Mouse (Mus musculus) adrenal gland, postnatal 25 days (tissue): Measurements from ENCODE around the gene Olfr986. TPM values are rescaled to one million over a fixed set of nuclear protein-coding genes. Genes with fewer than 3 reads are reported as not detected.
"Not testable (repeated sequence)": the region's sequence is repeated elsewhere in the genome, so short reads cannot be mapped to it uniquely, and the experiment has no call there.

Source experiments
- DNase-seq: peaks from one replicate; pipeline ENCODE4 v3.0.0; 2021; ENCODE audit warnings: mixed read lengths
- long read RNA-seq: library from polyadenylated mRNA; stranded (forward); transcript quantifications from one replicate; pipeline ENCODE4 v2.0.0, GENCODE M21; 2021
- total RNA-seq: library from RNA; stranded (reverse); gene quantifications from 2 replicates; pipeline ENCODE4 v1.2.3, GENCODE M21; 2021

Olfr986 gene
- not detected in 2 replicates for total RNA-seq
- long read RNA-seq: 0 reads

DNA sequence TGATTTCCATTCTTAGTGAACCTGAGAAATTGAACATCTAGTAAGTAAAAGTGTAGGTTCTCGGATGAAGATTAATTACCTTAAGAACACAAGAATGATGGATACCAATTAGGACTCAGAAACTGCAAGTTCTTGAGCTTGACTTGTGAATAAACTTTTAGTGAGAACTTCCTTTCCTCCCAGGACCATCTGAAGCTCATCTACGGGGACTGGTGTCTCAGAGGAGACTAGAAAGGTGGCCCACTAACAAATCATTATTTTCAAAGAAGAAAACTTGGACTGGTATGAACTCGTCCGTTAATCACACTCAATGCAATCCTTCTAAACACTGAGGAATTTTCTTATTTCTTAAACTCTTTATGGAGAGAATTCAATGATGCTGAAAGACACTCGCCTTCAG lies at the start of gene Olfr986:
Olfr986 (plus strand) TSS at position 301 of the 400 bp plus-strand sequence.
- DNase-seq: no peak

DNA sequence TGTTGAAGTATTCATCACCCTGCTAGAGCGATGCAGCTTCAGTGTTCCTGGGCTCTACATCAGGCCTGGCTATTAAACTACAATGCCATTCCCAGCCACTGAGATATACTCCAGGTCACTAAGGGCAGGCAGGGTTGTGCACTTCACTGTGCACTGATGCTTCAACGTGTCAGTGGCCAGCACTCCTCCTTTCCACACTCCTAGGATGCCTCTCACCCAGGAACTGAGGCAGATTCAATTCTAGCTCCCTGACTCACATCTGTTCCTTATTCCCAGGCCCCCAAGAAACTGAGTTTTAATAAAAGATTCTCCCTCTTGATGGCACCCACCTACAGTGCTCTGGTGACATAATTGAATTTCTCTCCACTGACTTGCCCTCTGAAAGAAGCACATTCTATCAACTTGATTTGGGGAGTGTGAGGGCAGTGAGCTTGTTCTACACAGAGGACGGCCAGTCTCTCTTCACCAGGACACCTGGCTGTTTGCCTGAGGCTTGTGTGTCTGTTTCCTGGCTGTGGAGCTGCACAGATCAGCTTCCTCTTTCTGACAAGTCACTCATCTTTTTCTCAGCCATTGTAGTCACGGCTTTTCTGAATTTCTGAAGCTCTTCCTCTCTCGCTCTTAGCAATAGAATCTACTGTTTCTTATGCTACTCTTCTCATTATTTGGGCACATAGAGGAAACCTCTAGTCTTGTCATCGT lies 43.6 kb upstream of the Olfr986 start:
- no peak for DNase-seq

DNA sequence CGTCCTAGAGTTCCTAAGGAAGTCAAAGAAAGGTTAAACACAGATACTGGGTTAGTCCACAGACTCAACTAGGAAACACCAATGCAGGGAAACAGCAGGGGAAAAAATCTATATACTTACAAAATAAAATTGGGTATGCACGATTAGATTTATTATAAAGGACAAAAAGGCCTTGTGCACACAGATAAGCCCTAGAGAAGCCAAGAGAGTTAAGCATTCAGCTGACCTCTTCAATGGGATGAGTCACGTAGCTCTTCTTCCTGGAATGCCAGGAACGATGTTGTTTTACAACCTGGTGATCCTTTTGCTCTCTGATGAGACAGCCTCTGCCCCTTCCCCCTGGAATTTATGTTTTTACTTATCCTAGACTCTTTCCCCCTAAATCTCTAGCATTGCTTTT lies 41.2 kb upstream of the Olfr986 start:
- no peak for DNase-seq

DNA sequence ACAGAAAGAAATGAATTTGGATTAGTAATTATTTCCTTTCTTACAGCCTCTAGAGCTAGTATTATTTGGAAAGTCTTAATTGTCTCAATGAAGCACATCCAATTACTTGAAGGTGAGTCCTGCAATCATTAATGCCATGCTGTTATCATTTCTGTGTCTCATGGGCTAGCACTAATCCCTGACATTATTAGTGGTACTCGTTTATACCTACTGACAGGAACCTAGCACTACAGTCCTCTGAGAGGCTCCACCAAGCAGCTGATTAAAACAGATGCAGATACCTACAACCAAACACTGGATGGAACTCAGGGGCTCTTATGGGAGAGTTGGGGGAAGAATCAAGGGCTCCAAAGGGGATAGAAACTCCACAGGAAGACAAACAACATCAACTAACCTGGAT lies 39.2 kb upstream of the Olfr986 start:
- DNase-seq: no peak

DNA sequence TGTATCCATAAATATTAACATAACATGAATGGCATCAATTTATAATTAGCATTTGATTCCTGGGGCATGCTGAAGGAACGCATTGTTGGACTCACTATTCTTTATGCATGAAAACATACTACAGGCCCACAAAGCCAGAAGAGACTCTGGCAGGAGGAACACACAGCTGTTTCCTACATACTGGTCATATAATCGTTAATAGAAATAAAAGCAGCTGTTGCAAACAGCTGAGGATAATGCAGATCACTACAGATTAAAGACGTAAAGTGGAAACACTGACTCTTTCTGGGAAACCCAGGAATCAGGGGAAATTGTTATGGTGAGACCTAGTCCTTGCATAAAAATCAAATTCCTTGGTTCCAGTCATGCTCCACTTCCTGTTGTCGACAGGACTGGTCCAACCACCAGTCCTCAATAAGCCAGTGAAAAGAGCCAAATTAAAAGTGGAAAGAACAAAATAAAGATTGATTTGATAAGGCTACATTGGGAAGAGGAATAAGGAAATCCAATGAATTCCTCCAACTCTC lies 25.5 kb upstream of the Olfr986 start:
- DNase-seq: no peak

DNA sequence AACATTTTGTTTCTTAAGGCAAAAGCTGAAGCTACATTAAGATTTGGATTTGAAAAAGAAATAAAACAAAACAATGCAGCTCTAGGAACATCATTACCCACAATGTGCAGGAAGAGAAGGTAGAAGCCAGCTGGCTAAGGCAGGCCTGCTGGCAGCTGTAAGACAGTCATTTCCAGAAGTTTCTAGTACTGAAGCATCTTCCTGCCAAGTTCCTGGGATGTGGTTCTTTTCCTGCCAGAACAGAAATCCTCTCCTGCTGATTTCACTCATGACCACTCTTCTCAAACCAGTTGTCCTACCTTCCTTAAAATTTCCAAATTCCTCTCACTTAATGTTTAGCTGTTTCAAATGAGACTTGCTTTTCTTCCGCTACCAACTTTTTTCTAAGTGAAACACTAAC lies 14.3 kb upstream of the Olfr986 start:
- no peak for DNase-seq

DNA sequence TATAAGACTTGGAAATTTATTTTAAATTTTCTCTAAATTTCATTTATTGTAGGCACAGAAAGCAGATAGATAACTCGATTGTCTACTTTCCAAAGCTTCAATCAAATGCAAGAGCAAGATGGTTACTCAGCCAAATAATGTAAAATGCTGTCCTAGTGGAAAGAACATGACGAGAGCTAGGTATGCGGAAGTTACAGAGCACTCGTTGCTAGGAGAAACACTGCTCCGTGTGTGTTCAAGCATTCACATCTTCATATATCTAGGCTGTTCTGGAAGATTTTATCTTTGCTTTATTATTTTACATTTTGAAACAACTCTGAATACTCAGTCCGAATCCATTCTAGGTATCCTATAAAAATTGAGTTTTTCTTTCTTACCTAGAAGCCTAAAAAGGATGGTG lies 3.7 kb upstream of the Olfr986 start:
- DNase-seq: no peak

DNA sequence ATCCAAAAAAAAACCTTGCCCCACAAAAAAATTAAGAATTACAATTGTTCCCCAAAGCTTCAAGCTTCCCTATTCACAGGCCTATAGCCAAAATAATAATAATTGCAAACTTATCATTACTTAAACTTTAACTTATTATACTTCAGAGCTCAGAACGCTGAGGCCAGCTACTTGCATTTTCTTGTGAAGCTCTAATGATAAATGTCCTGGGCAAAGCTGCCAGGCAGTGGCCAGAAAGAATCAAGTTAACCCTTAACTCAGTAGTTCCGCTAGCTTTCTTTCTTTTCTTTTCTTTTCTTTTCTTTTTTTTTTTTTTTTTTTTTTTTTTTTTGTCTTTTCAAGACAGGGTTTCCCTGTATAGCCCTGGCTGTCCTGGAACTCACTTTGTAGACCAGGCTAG lies 4.4 kb downstream of the Olfr986 start:
- DNase-seq: not testable (repeated sequence)

DNA sequence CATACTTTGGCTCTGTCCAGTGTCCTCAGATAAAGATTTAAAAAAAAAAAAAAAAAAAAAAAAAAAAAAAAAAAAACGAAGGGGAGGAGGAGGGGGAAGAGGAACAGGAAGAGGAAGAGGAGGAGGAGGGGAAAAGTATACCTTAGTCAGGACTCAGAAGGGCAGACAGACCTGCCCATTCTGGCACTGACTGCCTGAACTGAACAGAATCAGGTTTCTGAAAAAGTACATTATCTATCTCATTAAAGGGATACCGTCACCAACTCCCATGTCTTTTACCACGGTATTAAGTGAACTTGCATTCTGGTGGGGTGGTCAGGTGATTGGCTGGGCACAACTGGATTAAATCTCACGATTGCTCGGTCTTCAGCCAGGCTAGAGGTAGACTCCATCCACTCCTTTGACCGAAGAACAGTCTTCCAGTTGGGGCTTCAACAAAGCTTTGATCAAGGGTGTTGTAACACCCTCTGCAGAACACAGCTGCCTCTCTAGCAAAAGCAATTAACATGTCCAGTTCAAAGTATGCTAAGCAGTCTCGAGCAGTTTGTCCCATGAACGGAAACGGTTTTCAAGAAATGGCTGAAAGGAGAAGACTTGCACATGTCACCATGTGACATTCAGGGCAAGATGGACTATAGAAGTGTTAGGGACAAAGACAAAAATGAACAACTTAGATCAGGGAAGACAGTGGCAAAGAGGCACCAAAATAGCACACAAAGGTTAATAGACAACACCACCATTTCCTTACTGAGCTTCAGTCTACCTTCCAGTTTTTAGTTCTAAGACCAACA lies 10.6 kb downstream of the Olfr986 start:
- DNase-seq: no peak

DNA sequence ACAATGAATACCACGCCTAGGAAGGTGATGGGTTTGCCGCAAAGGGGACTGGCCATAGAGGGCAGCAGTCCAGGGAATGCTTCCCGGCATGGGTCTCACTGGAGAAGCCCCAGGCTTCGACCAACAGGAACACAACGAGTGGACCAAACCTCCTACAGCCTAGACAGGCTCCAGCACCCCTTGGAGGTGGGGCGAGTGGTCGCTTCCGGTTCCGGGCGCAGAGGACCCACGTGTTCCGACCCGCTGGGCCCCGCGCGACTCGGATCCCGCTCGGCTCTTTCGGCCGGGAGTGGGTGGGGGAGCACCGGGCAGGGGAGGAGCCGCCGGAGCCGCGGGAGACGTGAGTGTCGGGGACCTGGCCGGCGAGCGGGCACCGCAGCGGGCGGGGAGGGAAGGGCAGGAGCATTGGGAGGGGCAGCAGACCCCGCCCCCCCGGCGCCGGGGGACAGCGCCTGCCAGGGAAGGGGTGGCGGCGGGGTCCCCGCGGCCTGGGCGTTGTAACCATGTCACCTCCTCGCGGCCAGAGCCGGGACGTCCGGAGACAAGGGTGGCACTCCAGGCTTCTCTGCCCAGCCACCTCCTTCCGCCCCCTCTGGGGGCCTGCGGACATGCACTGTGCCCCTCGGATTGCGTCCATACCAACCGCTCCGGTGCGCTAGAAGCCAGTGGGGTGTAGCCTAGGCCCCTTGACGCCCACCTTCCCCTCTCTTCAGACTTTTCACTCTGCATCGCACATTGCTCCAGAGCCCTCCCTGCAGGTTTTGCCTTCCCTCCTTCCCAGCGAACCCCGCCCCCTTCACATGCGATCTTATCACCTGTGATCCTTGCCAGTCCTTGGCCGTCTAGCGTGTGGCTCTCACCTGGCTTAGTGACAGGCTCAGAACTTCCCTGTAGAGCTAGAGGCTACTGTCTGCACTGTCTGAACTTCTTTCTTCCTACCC lies 11.6 kb downstream of the Olfr986 start, which contains the start of gene Zfp202:
Zfp202 (plus strand) TSS at position 219 of the 941 bp plus-strand sequence.
- peak; percentile 89 for DNase-seq

DNA sequence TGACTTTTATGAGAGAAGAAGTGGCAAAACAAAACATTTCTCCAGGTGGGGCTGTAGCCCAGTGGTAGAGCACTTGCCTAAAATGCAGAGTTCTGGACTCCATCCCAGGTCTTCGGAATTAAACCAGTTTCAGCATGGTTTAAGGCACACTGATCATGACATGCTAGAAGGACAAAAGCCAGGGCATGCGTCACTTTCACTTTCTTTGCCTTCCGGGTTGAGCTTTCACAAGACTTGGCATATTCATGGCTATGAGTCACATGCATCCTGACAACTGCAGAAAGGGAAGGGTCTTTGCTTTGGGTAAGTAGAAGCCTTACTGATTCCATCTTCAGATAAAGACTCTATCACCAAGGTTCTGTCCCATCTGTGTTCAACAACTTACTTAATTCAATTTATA lies 15.3 kb downstream of the Olfr986 start:
- peak; percentile 51 for DNase-seq

DNA sequence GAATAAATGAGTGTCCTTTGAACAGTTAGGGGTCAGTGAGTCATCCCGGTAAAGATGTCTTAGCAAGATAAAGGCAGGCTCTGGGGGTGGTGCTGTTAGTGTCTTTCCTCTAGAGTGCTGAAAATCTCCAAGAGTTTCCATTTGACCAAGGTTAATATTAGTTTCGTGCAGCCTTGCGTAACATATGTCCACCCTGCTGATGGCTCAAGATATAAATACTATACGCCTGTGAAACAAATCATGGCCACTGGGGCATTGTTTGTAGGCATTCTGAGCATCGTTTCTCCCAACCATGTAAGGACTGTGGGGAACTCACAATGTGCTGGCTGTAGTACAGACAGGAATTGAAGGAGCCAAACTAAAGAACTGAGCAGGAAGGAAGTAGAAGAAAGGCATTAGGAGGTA lies 25.8 kb downstream of the Olfr986 start:
- DNase-seq: no peak

DNA sequence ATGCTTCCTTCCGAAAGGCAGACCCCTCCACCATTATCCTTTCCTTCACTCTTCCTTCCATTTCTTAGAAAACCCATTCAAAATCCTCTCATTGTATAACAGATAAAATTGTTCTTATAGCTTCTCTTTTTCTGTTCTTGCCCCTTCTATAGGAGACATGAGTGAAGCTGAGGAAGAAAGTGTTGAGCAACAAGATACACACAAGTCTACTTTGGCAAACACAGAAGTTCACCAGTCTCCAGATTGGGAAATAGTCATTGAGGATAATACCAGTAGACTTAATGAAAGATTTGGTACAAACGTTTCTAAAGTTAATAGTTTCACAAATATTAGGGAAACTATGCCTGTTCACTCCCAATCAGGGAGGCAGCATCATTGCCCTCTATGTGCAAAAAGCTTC lies 30.0 kb downstream of the Olfr986 start:
- DNase-seq: no peak

DNA sequence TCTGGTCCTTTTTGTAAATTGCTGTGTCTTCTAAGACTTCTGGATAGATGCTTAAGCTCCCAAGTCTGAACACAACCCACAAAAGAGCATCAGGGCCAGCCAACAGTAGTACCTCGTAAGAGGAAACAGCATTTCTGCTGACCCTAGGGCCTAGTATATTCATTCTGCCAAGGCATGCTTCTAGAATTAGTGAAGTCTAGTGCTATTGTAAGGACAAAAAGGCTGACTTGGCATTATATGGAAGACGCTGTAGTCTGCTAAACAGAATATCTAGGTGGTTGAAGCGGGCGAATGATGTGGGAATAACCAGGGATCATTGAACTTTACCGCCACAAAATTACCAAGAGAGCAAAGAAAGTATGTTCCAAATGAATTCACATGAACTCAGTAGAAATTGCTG lies 33.3 kb downstream of the Olfr986 start:
- DNase-seq: no peak

DNA sequence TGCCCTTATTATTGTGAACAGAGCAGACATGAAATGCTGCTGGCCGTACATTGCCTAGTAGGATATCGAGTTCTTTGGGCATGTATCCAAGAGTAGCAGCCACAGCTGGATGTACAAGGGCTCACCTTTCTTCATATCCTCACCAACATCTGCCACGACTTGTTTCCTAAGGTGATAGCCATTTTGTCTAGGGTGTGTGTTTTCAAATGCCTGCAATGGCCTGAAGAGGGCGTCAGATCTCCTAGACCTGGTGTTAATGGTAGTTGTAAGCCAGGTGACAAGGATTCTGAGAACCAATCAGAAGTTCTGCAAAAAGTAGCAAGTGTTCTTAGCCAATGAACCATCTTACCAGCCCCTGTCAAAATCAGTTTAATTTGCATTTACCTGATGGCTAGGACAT lies 35.9 kb downstream of the Olfr986 start:
- DNase-seq: no peak

DNA sequence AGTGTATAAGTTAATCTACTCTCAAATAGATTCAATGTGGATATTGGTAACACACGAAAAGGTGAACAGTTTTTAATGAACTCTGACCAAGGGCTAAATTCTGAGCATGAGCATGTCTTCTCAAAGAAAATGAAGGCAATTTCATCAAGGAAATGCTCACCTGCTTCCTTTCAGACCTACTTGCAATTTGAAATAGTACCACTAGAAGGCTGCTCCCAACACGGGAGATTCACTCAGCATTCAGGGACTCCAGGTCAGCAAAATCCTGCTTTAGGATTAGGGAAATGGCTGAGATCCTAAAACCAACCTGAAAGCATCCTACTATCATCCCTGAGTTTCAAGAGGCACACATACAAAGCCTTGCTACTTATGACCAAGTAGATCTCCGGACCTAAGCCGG lies 43.6 kb downstream of the Olfr986 start:
- no peak for DNase-seq

DNA sequence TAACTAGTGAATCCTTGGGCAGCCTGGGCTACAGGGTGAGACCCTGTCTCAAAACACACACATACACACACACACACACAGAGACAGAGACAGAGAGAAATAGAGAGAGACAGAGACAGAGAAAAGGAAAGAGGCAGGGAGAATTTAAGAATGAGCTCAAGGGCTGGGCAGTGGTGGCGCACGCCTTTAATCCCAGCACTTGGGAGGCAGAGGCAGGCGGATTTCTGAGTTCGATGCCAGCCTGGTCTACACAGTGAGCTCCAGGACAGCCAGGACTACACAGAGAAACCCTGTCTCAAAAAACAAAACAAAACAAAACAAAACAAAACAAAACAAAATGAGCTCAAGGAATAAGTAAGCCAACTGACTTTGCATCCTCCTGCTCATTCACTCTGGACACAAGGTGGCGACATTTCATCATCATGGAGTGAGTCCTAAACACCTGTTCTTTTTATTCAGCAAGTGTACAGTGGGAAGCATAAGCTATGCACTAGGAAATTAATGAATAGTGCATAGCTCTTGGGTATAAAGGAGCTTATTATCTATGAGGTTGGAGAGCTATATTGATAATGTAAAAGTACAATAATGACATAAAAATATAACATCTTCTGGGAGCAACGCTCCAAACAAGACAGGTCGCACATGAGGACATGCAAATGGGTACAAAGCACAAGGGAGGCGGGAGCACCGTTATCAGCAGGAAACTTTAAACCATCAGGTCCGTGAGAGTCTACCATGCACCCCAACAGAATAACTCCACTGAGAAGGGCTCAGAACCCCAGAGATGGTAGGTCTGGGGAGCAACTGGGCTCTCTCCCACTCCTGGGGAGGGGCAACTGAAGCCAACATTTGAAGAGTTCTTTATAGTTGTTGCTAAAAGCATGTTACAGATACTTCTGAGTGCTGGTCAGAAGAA lies 47.4 kb downstream of the Olfr986 start:
- DNase-seq: peak; percentile 25

DNA sequence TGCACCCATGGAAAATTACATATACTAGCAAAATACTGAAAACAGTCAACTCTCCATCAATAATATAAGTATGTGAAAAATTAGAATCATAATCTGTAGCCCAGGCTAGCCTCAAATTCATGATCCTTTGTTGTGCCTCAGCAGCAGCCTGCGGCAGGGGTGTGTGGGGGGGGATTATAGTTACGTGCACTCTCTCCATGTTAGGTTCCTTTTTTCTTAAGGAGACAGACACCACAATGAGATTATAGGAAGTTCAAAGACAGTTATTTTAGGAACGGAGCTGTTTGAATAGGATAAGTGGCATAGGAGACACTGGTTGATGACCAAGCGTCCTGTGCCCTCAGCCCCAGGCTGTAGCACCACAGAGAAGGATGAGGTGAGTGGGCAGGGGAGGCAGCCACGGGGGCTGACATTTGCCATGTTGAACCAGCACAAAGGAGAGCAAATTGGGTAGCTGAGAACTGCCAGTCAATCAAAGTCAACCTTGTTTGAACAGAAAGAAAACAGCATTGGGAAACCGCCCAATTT lies 48.1 kb downstream of the Olfr986 start:
- no peak for DNase-seq

DNA sequence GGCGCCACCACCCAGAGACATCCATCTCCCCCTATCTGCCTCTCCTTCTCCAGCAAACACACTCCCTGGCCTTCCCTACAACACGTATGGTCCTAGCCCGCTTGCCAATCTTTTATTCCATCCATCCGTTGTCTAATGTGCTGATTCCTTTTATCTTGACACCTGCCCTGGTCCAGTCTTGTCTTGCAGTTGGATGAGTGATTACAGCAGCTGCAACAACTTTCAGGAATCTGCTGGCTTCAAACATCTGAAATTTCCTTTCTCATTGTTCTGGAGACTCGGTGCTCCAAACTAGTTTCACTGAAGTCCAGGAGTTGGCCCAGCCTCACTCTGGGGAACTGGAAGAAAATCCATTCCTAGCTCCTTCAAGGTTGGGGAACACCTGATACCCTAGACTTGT lies 48.8 kb downstream of the Olfr986 start:
- DNase-seq: no peak

DNA sequence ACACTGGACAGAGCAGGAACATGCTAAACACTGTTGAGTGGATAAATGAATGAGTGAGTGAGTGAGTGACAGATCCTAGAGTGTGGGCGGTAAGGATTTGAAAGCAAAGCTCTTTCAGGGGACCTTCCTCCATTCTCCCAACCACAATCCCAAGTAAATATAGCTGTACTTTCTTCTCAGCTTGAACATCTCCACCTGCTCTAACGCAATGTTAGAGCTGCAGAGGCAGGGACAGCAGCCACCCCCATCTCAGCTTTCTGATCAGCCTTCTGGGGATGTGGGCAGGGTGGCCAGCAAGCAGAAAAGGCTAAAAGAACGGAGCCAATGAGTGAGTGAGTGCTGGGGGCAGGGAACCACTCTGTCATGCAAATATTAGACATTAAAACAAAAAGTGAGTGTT lies 50.3 kb downstream of the Olfr986 start:
- DNase-seq: no peak
